Mouse (Mus musculus): ENCODE measurements around the gene Wnt10b.

DNA sequence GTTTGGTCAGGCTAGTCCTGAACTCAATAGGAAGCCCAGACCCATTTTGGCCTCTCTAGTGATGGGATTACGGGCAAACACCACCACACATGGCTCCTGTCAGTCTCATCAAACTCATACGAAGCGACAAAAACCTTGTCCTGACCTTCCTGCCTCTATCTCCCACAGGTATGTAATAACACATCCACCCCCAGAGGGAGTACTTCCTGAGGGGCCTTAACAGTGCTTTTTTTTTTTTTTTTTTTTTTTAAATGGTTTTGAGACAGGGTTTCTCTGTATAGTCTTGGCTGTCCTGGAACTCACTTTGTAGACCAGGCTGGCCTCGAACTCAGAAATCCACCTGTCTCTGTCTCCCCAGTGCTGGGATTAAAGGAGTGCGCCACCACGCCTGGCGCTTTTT lies 40.2 kb upstream of the Wnt10b start:
- no peak for TF ChIP-seq POLR2A (IDR thresholded peaks at IDR 0.05; ENCODE audit: extremely low read depth, insufficient read depth, low read length)
- no peak for TF ChIP-seq CTCF (IDR thresholded peaks at IDR 0.05; ENCODE audit: low read depth, low read length)
